Mouse (Mus musculus): ENCODE results near the gene Pvalb. TPM values are rescaled to one million over a fixed set of nuclear protein-coding genes. Genes with fewer than 3 reads are reported as not detected.
A peak's percentile ranks its signal among the peaks of the same experiment; 100 is the strongest.

Pvalb gene
- polyA plus RNA-seq, 1 experiment from 2014 or later, result 0.28 TPM

DNA sequence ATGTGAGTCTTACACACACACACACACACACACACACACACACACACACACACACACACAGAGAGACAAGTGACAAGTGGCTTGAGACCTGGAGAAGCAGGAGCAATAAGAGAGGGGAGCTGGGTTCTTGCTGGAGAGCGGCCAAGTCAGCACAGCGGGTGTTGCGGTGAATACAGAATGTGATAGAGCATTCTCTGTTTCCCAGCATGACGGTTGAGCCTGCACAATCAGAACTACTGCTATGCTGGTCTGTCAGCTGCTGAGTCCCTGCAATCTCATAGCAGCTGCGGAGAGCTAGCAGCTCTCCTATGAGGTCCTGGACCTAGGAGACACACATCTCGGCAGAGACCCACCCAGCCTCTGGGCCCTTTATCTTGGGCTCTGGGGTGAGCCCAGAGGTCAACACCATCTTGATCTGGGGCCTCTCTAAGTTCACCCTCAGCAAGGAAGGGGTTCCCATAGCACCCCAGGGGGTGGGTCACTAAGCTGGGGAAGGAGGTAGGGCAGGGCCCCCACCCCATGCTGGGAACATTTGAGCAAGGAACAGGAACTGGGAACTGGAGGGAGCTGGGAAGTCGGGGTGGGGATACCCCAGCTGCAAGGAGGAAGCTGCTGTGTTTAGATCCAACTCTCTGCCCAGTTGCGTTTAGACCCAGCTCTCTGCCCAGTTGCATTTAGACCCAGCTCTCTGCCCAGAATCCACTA lies 24.3 kb downstream of the Pvalb start:
- Histone ChIP-seq H3K4me1 (ENCODE audit: control insufficient read depth, insufficient read depth, low read length) (no peaks in the 10 kb centered on the region), H3K27me3 (ENCODE audit: control insufficient read depth, insufficient read depth, low read length) (no peaks in the 10 kb centered on the region), H3K27ac (ENCODE audit: low read length) (no peak overlapping the region), H3K9ac (ENCODE audit: low read length) (no peak overlapping the region), H3K36me3 (ENCODE audit: control insufficient read depth, insufficient read depth, low read length) (no peaks in the 10 kb centered on the region), H3K4me3 (replicated peaks; ENCODE audit: low read length) (no peak overlapping the region), H3K4me2 (ENCODE audit: low read depth, low read length) (no peak overlapping the region), H3K9me3 (replicated peaks; ENCODE audit: control insufficient read depth, low read length) (no peaks in the 10 kb centered on the region)
- 34% methylated on average over 8 of the region's 8 CpGs for WGBS
- no peak for ATAC-seq (ENCODE audit: insufficient read depth, low FRiP score)

DNA sequence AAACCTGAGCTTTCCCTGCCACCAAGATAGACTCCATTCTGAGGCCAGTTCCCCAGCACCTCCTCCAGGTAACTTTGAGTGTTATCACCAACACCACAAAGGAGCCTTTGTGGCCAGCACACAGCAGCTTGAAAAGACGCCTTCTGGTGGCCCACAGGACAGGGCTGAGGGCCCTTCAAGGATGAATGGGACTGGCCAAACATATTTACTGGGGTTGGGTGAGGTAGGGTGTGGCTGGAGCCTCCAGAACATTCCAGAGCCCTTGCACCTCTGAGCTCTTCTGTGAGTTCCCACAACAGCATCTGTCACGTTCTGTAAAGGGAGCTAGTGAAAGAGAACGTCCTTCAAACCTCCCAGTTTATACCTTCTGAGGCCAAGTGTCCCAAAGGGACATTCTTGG lies 26.4 kb downstream of the Pvalb start:
- H3K4me2 ChIP-seq (ENCODE audit: low read depth, low read length), result no peak overlapping the region
- no peak overlapping the region for H3K4me3 ChIP-seq (replicated peaks; ENCODE audit: low read length)
- H3K27ac ChIP-seq (ENCODE audit: low read length), result no peak overlapping the region
- H3K27me3 ChIP-seq (ENCODE audit: control insufficient read depth, insufficient read depth, low read length), result no peaks in the 10 kb centered on the region
- WGBS, result 55% methylated on average over 3 of the region's 3 CpGs
- no peak for ATAC-seq (ENCODE audit: insufficient read depth, low FRiP score)
- 0 out of 2 replicates have a peak overlapping the region, but pooled peaks have one; percentile 13 for H3K9ac ChIP-seq (ENCODE audit: low read length)
- H3K4me1 ChIP-seq (ENCODE audit: control insufficient read depth, insufficient read depth, low read length), result peaks cover 3% of the 10 kb centered on the region; the same call in 1 of the 2 replicates
- no peaks in the 10 kb centered on the region for H3K9me3 ChIP-seq (replicated peaks; ENCODE audit: control insufficient read depth, low read length)
- H3K36me3 ChIP-seq (ENCODE audit: control insufficient read depth, insufficient read depth, low read length), result no peaks in the 10 kb centered on the region

DNA sequence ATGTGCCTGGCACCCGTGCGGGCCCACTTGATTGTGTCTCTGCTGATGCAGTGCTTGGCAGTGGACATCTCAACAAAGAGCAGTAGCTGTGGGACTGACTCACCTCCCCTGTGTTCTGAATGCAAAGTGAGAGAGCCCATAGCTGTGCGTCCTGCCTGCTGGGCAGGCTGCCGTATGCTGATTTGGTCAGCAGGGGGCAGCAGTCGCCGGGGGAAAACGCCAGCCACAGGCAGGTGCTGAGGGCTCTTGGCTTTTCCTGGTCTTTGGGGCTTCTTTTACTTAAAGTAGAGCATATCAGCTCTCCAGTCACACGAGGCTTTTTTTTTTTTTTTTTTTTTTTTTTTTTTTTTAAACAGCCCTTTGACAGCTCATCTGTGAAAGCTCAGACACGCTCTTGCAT lies 27.8 kb downstream of the Pvalb start:
- Histone ChIP-seq H3K4me1 (ENCODE audit: control insufficient read depth, insufficient read depth, low read length) (peaks cover 5% of the 10 kb centered on the region; the same call in 1 of the 2 replicates), H3K27me3 (ENCODE audit: control insufficient read depth, insufficient read depth, low read length) (no peaks in the 10 kb centered on the region), H3K9ac (ENCODE audit: low read length) (no peak overlapping the region), H3K9me3 (replicated peaks; ENCODE audit: control insufficient read depth, low read length) (no peaks in the 10 kb centered on the region), H3K4me2 (ENCODE audit: low read depth, low read length) (no peak overlapping the region), H3K36me3 (ENCODE audit: control insufficient read depth, insufficient read depth, low read length) (no peaks in the 10 kb centered on the region), H3K4me3 (replicated peaks; ENCODE audit: low read length) (no peak overlapping the region), H3K27ac (ENCODE audit: low read length) (no peak overlapping the region)
- ATAC-seq (ENCODE audit: insufficient read depth, low FRiP score), result no peak
- 5% methylated on average over 9 of the region's 9 CpGs for WGBS

DNA sequence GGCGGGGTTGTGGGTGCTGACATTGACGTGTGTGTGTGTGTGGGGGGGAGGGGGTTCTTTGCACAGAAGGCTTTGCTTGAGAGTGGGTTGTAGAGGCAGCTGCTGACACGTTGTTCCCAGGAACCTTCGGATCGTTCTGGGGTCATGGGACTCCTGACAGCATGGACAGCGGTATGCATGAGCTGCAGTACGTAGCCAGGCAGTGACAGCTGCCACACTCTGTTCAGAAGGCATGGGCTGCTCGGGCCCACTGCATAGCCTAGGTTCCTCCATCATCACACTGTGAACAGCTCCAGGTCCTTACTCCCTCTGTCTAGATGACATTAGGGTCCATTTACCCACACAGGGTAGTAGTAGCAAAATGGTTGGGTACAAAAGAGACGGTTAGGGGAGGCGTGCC lies 28.9 kb downstream of the Pvalb start:
- 56% methylated on average over 10 of the region's 10 CpGs for WGBS
- no peak overlapping the region for H3K9ac ChIP-seq (ENCODE audit: low read length)
- no peaks in the 10 kb centered on the region for H3K9me3 ChIP-seq (replicated peaks; ENCODE audit: control insufficient read depth, low read length)
- ATAC-seq (ENCODE audit: insufficient read depth, low FRiP score), result no peak
- H3K27me3 ChIP-seq (ENCODE audit: control insufficient read depth, insufficient read depth, low read length), result no peaks in the 10 kb centered on the region
- no peak overlapping the region for H3K4me3 ChIP-seq (replicated peaks; ENCODE audit: low read length)
- H3K4me2 ChIP-seq (ENCODE audit: low read depth, low read length), result no peak overlapping the region
- H3K36me3 ChIP-seq (ENCODE audit: control insufficient read depth, insufficient read depth, low read length), result no peaks in the 10 kb centered on the region
- peaks cover 14% of the 10 kb centered on the region for H3K4me1 ChIP-seq (ENCODE audit: control insufficient read depth, insufficient read depth, low read length)
- H3K27ac ChIP-seq (ENCODE audit: low read length), result no peak overlapping the region

DNA sequence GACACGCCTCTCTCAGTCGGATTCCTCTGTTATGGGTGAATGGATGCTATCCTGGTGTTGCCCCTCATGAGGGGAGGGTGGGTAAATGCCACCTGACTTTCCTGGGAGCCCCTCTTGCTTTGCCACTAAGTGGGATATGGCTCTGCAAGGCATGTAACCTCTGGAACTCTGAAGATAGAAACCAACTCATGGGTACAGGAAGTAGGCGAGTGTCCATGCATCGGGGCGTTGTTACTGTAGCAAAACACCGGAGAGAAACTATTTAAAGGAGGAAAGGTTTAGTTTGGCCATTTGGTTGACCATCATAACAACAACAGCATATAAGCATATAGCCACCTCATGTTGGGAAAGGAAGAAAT lies 31.3 kb downstream of the Pvalb start:
- no peaks in the 10 kb centered on the region for H3K36me3 ChIP-seq (ENCODE audit: control insufficient read depth, insufficient read depth, low read length)
- H3K4me2 ChIP-seq (ENCODE audit: low read depth, low read length), result peak overlapping the region; percentile 61
- no peaks in the 10 kb centered on the region for H3K9me3 ChIP-seq (replicated peaks; ENCODE audit: control insufficient read depth, low read length)
- H3K4me1 ChIP-seq (ENCODE audit: control insufficient read depth, insufficient read depth, low read length), result peaks cover 14% of the 10 kb centered on the region
- peak overlapping the region; percentile 74 for H3K9ac ChIP-seq (ENCODE audit: low read length)
- no peaks in the 10 kb centered on the region for H3K27me3 ChIP-seq (ENCODE audit: control insufficient read depth, insufficient read depth, low read length)
- H3K27ac ChIP-seq (ENCODE audit: low read length), result no peak overlapping the region
- ATAC-seq (ENCODE audit: insufficient read depth, low FRiP score), result no peak
- WGBS, result 80% methylated on average over 6 of the region's 6 CpGs
- peak overlapping the region; percentile 51 for H3K4me3 ChIP-seq (replicated peaks; ENCODE audit: low read length)

DNA sequence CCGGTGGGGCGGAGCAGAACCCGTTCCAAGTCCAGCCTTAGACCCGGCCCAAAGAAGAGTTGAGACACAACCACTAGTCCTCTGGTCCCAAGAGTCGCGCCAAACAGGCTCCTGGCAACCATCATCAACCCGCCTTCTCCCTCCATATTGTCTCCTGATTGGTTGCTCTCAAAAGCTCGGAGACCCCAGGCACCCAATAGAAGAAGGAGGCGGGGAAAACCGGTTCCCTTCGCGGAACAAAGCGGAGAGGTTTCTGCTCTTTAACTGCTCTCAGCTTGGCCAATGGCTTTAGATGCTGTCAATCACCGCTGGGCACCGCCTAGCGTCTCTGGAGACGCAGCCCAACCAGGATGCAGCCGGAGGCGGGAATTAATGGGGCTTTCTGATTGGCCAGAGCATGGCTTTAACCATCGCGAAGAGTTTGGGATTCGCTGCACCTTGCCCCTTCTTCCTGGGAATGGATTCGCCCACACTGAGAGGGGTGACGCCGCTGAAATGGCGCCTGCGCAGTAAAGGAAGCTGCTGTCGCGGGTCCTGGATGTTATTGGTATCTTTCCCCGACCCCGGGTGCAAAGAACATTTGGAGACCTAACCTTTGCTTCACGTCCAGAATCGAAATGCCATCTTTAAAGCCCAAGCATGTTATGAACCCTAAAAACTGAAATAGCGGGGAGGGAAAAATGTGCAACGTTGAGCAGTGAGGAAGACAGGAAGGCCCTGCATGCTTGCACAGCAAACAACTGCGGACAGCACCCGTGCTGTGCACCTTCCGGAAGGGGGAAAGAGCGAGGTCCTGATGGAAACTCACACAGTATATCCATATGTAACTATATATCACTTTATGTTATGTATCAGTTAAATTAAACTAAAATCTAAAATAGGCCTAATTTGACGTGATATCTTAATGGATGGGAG lies 32.0 kb downstream of the Pvalb start, which contains the start of gene Ift27:
TSS of gene Ift27 (minus strand) at position 136 of the 915 bp plus-strand sequence.
- Histone ChIP-seq H3K27ac (ENCODE audit: low read length) (peak within 1 kb of the TSS; percentile 76), H3K9me3 (replicated peaks; ENCODE audit: control insufficient read depth, low read length) (no peaks in the 10 kb centered on the region), H3K4me1 (ENCODE audit: control insufficient read depth, insufficient read depth, low read length) (peaks cover 14% of the 10 kb centered on the region), H3K4me3 (replicated peaks; ENCODE audit: low read length) (peak within 1 kb of the TSS; percentile 83), H3K36me3 (ENCODE audit: control insufficient read depth, insufficient read depth, low read length) (no peaks in the 10 kb centered on the region), H3K4me2 (ENCODE audit: low read depth, low read length) (peak within 1 kb of the TSS; percentile 91), H3K9ac (ENCODE audit: low read length) (peak within 1 kb of the TSS; percentile 77), H3K27me3 (ENCODE audit: control insufficient read depth, insufficient read depth, low read length) (no peaks in the 10 kb centered on the region)
- 1% methylated on average over 40 of the region's 40 CpGs for WGBS
- ATAC-seq (ENCODE audit: insufficient read depth, low FRiP score), result peak; percentile 98

DNA sequence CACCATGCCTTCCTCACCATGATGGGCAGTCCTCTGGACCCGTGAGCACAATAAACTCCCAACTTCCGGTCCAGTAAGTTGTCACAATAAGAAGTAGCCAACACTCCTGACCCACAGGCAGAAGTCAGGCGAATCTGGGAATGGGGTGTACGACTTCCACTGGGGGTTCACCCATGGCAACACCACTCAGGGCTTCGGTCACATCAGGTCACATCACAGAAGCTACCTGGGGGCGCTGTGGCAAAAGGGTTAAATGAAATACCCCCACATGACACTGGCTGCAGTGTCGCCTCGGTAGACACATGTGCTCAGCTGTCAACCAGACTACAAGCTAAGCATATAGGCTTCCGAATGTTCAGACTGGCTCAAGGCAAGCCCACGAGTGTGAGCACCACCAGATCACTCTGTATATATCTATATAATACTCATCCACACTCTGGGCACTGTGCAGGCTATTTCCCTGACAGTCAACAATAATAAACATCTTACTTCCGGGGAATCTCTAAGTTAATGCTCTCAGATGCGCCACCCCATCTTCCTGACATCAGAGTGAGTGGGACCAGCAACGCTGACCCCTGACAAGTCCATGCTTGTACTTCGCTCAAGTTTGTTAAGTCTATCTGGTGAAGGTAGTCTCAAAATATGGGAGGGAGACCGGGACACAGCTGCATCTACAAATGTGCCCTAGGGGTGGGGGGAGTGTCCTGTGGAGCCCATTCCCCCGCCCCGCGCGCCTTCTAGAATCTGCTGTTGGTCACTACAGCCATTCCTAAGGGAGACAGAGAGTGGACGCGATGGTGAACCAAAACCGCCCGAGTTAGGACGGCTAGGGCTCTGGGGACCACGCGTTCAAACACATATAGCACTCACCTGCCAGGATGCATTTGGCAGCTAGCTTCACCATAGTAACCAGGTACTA lies 33.0 kb downstream of the Pvalb start:
- WGBS, result 22% methylated on average over 26 of the region's 26 CpGs
- ATAC-seq (ENCODE audit: insufficient read depth, low FRiP score), result no peak
- peak overlapping the region; percentile 83 for H3K4me3 ChIP-seq (replicated peaks; ENCODE audit: low read length)
- peak overlapping the region; percentile 33; the same call in 1 of the 2 replicates for H3K27ac ChIP-seq (ENCODE audit: low read length)
- H3K4me1 ChIP-seq (ENCODE audit: control insufficient read depth, insufficient read depth, low read length), result peaks cover 14% of the 10 kb centered on the region
- H3K36me3 ChIP-seq (ENCODE audit: control insufficient read depth, insufficient read depth, low read length), result no peaks in the 10 kb centered on the region
- no peaks in the 10 kb centered on the region for H3K9me3 ChIP-seq (replicated peaks; ENCODE audit: control insufficient read depth, low read length)
- peak overlapping the region; percentile 77 for H3K9ac ChIP-seq (ENCODE audit: low read length)
- H3K27me3 ChIP-seq (ENCODE audit: control insufficient read depth, insufficient read depth, low read length), result no peaks in the 10 kb centered on the region
- peak overlapping the region; percentile 91 for H3K4me2 ChIP-seq (ENCODE audit: low read depth, low read length)

DNA sequence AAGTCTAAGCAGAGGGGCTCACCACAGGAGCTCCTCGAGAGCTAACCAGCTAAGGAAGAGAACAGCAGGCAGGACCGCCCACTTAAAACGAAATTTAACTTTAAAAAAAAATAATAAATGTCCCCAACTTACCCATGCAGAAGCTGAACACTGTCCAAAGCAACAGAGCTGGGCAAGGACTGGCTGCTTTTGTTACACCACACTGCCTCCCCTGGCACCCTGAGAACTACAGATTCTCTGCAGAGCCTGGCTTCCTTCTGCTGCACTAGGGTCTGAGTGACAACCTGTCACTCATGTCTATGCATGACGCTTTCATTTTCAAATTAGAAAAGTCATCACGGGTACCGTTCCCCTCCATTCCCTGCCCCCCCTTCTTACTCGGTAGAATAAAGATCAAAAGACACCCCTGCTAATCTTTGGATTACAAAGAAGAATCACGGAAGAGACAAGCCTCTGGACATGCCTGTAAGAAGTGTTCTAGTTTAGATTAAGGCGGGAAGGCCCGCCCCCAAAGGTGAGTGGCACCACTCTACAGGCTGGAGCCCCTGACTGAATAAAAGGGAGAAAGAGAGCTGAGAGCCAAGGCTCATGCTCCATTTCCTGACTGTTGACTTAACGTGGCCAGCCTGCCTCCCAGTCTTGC lies 33.8 kb downstream of the Pvalb start:
- Histone ChIP-seq H3K4me3 (replicated peaks; ENCODE audit: low read length) (no peak overlapping the region), H3K36me3 (ENCODE audit: control insufficient read depth, insufficient read depth, low read length) (no peaks in the 10 kb centered on the region)

More for the DNA sequence above, 33.8 kb downstream of the Pvalb start:
- WGBS, result 73% methylated on average over 11 of the region's 11 CpGs
- Histone ChIP-seq H3K27ac (ENCODE audit: low read length) (no peak overlapping the region), H3K9me3 (replicated peaks; ENCODE audit: control insufficient read depth, low read length) (no peaks in the 10 kb centered on the region), H3K9ac (ENCODE audit: low read length) (no peak overlapping the region; the same call in 1 of the 2 replicates), H3K27me3 (ENCODE audit: control insufficient read depth, insufficient read depth, low read length) (no peaks in the 10 kb centered on the region), H3K4me1 (ENCODE audit: control insufficient read depth, insufficient read depth, low read length) (peaks cover 14% of the 10 kb centered on the region), H3K4me2 (ENCODE audit: low read depth, low read length) (no peak overlapping the region)
- no peak for ATAC-seq (ENCODE audit: insufficient read depth, low FRiP score)
